Mouse (Mus musculus) monocyte, adult 5-6 weeks (primary cell): ENCODE measurements at regions not wholly inside any gene's neighbourhood (a gene's known extent, or its start where the extent isn't known, plus 50 kb on each side); places are given as distances from the start of the nearest gene placed in this dataset.
"Not testable (repeated sequence)": the region's sequence is repeated elsewhere in the genome, so short reads cannot be mapped to it uniquely, and the experiment has no call there.

Experiments used
- ATAC-seq: fragments of 153-309, 156-312 bp; replicated peaks from 2 replicates; pipeline ENCODE4 v1.8.0; 2017; ENCODE audit warnings: mild to moderate bottlenecking; ENCODE audit not compliant: low TSS enrichment, insufficient number of reproducible peaks, severe bottlenecking, poor library complexity, low FRiP score

DNA sequence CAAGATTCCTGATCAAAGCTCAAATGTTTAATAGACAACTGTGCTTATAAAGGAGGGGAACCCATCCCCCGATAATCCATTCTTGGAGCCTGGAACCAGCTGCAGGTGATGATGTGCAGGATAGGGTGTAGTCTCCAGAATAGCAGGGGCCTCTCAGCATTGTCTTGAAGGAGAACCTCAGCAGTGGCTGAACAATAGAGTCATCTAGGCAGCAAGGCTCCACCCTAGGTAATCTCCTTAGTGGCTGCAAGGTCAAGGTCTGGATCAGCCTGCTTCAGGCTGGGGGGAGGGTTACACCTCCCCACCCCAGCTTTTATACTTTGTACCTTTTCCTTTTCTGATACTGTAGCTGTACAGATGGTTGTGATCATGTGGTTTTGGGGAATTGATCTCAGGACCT lies 116.8 kb upstream of the Mettl4 start:
- no peak for ATAC-seq

DNA sequence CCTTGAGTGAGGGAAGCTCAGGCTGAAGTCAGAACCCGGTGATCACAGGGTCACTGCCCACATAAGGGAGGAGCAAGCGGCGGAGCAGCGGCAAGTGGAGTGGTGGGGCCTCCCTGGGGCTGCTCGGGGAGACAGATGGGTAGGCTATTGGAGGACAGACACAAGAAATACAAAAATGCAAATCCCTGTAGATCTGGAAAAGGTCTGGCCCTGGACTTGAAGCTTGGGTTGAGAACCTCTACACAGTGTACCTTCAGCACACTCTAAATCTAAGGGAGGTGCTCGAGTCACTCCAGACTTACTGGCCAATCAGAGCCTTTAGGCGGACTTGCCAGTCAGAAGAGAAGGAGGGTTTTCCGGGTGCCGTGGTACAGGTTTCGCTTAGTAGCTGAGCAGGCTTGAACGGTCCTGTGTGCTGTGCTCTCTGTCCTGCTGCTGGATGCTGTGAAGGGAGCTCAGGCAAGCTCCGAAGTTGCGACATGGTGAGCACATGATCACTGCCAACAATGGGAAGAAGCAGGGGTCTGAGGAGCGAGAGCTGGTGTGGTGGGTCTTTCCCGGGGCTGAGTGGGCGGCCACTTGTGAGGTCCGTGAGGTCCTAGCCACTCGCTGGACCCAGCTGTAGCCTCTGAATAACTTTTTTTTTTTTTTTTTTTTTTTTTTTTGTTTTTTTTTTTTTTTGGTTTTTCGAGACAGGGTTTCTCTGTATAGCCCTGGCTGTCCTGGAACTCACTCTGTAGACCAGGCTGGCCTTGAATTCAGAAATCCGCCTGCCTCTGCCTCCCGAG lies 114.9 kb upstream of the Mettl4 start:
- ATAC-seq = peak; percentile 99

DNA sequence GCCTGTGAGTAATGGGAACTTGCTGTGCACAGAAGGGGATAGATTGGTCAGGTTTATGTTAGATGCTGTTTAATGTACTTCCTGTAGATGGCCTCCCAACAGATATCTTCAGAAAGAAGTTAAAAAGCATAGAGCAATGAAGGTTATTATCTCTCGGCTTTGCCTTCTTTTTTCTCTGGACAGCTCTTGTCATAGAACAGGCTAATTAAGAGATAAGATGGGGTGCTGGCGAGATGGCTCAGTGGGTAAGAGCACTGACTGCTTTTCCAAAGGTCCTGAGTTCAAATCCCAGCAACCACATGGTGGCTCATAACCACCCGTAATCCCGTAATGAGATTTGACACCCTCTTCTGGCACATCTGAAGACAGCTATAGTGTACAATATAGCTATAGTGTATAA lies 104.9 kb upstream of the Mettl4 start:
- not testable (repeated sequence) for ATAC-seq

- ATAC-seq = peak; percentile 86
Measured at GRCm38 (mm10) chr17:94834446-94835117, 84.8 kb upstream of the Mettl4 start.

- not testable (repeated sequence) for ATAC-seq
Measured at GRCm38 (mm10) chr17:94834067-94834445, 84.2 kb upstream of the Mettl4 start.

DNA sequence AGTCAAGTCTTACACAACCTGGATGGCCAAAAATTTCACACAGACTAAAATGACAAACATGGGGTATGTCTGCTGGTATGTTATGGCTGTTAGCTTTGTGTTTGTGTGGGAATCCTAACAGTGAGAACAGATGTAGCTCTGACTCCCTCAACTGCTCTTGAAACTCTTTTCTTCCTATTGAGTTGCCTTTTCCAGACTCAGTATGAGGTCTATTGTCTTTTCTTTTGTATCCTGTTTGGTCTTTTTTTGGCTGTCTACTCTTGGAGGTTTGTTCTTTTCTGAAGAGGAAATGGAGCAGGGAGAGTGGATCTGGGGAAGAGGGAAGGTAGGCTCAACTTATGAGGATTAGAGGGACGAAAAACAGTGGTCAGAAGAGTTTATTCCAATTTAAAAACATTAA lies 76.6 kb upstream of the Mettl4 start:
- ATAC-seq = not testable (repeated sequence)

DNA sequence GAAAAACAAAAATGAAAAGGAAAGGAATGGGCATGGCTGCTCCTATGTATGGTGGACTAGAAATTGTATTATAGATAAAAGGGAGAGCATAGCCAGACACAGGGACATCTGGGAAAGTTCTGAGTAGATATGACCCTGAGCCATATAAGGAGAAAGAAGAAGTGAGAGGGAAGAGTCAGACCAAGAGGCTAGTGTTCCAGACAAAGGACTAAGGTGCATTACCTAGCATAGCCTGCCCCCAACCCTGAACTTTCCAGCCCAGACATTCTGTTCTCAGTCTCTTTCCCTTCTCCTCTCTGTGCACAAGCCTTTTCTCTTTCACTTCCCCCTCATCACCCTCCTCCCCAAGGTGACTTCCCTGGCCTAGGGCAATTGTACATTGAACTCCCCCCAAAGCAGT lies 58.9 kb upstream of the Mettl4 start:
- no peak for ATAC-seq
